Mouse (Mus musculus): ENCODE measurements around the gene Gm17359.

Gene Gm17359

GRCm38 (mm10) chr3:79336044-79336766, at the start of gene Gm17359:
Gene Gm17359, plus strand, starts transcription at chr3:79336661.
- no peak for DNase-seq (ENCODE audit: extremely low spot score, low spot score)

- peak; percentile 94 for DNase-seq (ENCODE audit: extremely low spot score, low spot score)
Measured at GRCm38 (mm10) chr3:79287108-79287576, 49.3 kb upstream of the Gm17359 start.

GRCm38 (mm10) chr3:79287699-79288458, 48.6 kb upstream of the Gm17359 start:
- no peak for DNase-seq (ENCODE audit: extremely low spot score, low spot score)

- DNase-seq (ENCODE audit: extremely low spot score, low spot score): no peak
Measured at GRCm38 (mm10) chr3:79289050-79289449, 47.4 kb upstream of the Gm17359 start.

GRCm38 (mm10) chr3:79293023-79293422, 43.4 kb upstream of the Gm17359 start:
- DNase-seq (ENCODE audit: extremely low spot score, low spot score): no peak

- no peak for DNase-seq (ENCODE audit: extremely low spot score, low spot score)
Measured at GRCm38 (mm10) chr3:79294701-79295100, 41.8 kb upstream of the Gm17359 start.

- no peak for DNase-seq (ENCODE audit: extremely low spot score, low spot score)
Measured at GRCm38 (mm10) chr3:79296049-79296448, 40.4 kb upstream of the Gm17359 start.

GRCm38 (mm10) chr3:79296586-79296985, 39.9 kb upstream of the Gm17359 start:
- DNase-seq (ENCODE audit: extremely low spot score, low spot score): no peak

- DNase-seq (ENCODE audit: extremely low spot score, low spot score): no peak
Measured at GRCm38 (mm10) chr3:79297281-79297680, 39.2 kb upstream of the Gm17359 start.

GRCm38 (mm10) chr3:79299401-79299800, 37.1 kb upstream of the Gm17359 start:
- DNase-seq (ENCODE audit: extremely low spot score, low spot score): no peak

- DNase-seq (ENCODE audit: extremely low spot score, low spot score): no peak
Measured at GRCm38 (mm10) chr3:79308605-79309004, 27.9 kb upstream of the Gm17359 start.

- no peak for DNase-seq (ENCODE audit: extremely low spot score, low spot score)
Measured at GRCm38 (mm10) chr3:79310184-79310583, 26.3 kb upstream of the Gm17359 start.

GRCm38 (mm10) chr3:79311895-79312294, 24.6 kb upstream of the Gm17359 start:
- no peak for DNase-seq (ENCODE audit: extremely low spot score, low spot score)

- no peak for DNase-seq (ENCODE audit: extremely low spot score, low spot score)
Measured at GRCm38 (mm10) chr3:79314006-79314698, 22.3 kb upstream of the Gm17359 start.

GRCm38 (mm10) chr3:79324697-79325526, 11.5 kb upstream of the Gm17359 start:
- DNase-seq (ENCODE audit: extremely low spot score, low spot score): no peak

- no peak for DNase-seq (ENCODE audit: extremely low spot score, low spot score)
Measured at GRCm38 (mm10) chr3:79329691-79330315, 6.7 kb upstream of the Gm17359 start.

GRCm38 (mm10) chr3:79333051-79333450, 3.4 kb upstream of the Gm17359 start:
- no peak for DNase-seq (ENCODE audit: extremely low spot score, low spot score)

GRCm38 (mm10) chr3:79333643-79334200, 2.7 kb upstream of the Gm17359 start:
- DNase-seq (ENCODE audit: extremely low spot score, low spot score): no peak

- no peak for DNase-seq (ENCODE audit: extremely low spot score, low spot score)
Measured at GRCm38 (mm10) chr3:79340737-79341136, 4.3 kb downstream of the Gm17359 start.
